Comparison of ENCODE assay signal across 30 mouse cellular contexts in genomic region chr12:94804692-94805091, GRCm38 (mm10).
DNase-seq lines count a peak whose midpoint lies in the region; ATAC-seq lines count a peak whose summit lies in the region.
"Had no signal": no experiment of that assay in that cellular context is flagged by ENCODE, and none has a peak within 500 bp of the region (broad histone marks: within the 10 kb centered on the region; RNA-seq: fewer than 3 reads in every experiment).

No protein-coding gene starts in this region.

- H3K4me3 ChIP-seq in hindbrain, embryonic 12.5 days = no peak overlapping the region
- no peak overlapping the region for H3K4me3 ChIP-seq in hindbrain, embryonic 13.5 days
- H3K4me3 ChIP-seq in neural tube, embryonic 11.5 days (ENCODE audit: low read depth, low read length) = no peak overlapping the region
- H3K4me3 ChIP-seq in neural tube, embryonic 15.5 days (replicated peaks) = no peak overlapping the region
- H3K4me3 ChIP-seq: embryonic facial prominence, embryonic 12.5 days; erythroblast, embryonic 14.5 days; forebrain, embryonic 12.5 days; forebrain, embryonic 15.5 days; heart, embryonic 12.5 days; heart, embryonic 15.5 days; hindbrain, embryonic 10.5 days had no signal

- peak; percentile 11 for DNase-seq in embryo, embryonic 11 days
- no peak for DNase-seq in embryo, embryonic 10 days (ENCODE audit: low spot score)
- no peak for DNase-seq in neural tube, embryonic 11.5 days (ENCODE audit: low spot score)
- no peak for DNase-seq in urinary bladder, postnatal 25 days (ENCODE audit: low spot score)
- DNase-seq: adrenal gland, postnatal 10 days; B cell, adult 2 months; cerebellum, adult 11 months; cerebellum, adult 2 months; cerebellum, adult 9-11 months; cerebellum, postnatal 25 days; gastrocnemius, postnatal 25 days; heart, adult 18-20 months; heart, postnatal 10 days; heart, postnatal 36 days had no signal

- 0 out of 2 replicates have a peak, but pooled peaks have one; percentile 40 for ATAC-seq in hindbrain, embryonic 12.5 days (ENCODE audit: low FRiP score)
- no peak for ATAC-seq in hindbrain, embryonic 13.5 days (ENCODE audit: low FRiP score)
- ATAC-seq in neural tube, embryonic 11.5 days (ENCODE audit: insufficient read depth, low FRiP score, low TSS enrichment) = 0 out of 2 replicates have a peak, but pooled peaks have one; percentile 31
- ATAC-seq in neural tube, embryonic 15.5 days (ENCODE audit: low FRiP score) = no peak
- ATAC-seq: forebrain, embryonic 15.5 days; hindbrain, postnatal 0 days; inflammation-experienced regulatory T-cells, adult 6 months; intestine, embryonic 16.5 days; Patski had no signal

- no peak overlapping the region for H3K9ac ChIP-seq in hindbrain, embryonic 12.5 days
- no peak overlapping the region for H3K9ac ChIP-seq in hindbrain, embryonic 13.5 days
- H3K9ac ChIP-seq in neural tube, embryonic 11.5 days (ENCODE audit: low read length) = no peak overlapping the region
- no peak overlapping the region for H3K9ac ChIP-seq in neural tube, embryonic 15.5 days (replicated peaks)
- H3K9ac ChIP-seq: embryonic facial prominence, embryonic 12.5 days; forebrain, embryonic 12.5 days; forebrain, embryonic 15.5 days; heart, embryonic 12.5 days; heart, embryonic 15.5 days had no signal

- no peaks in the 10 kb centered on the region; the same call in 1 of the 2 replicates for H3K4me1 ChIP-seq in hindbrain, embryonic 12.5 days
- no peaks in the 10 kb centered on the region for H3K4me1 ChIP-seq in hindbrain, embryonic 13.5 days (replicated peaks)
- H3K4me1 ChIP-seq in neural tube, embryonic 11.5 days (ENCODE audit: control insufficient read depth, insufficient read depth, low read length) = no peaks in the 10 kb centered on the region
- no peaks in the 10 kb centered on the region for H3K4me1 ChIP-seq in neural tube, embryonic 15.5 days
- H3K4me1 ChIP-seq: embryonic facial prominence, embryonic 12.5 days; forebrain, embryonic 12.5 days; forebrain, embryonic 15.5 days; heart, embryonic 12.5 days; heart, embryonic 15.5 days; hindbrain, embryonic 10.5 days had no signal

- no peaks in the 10 kb centered on the region for H3K27me3 ChIP-seq in hindbrain, embryonic 12.5 days
- H3K27me3 ChIP-seq in hindbrain, embryonic 13.5 days = no peaks in the 10 kb centered on the region
- H3K27me3 ChIP-seq in neural tube, embryonic 11.5 days (ENCODE audit: control insufficient read depth, insufficient read depth, low read length) = no peaks in the 10 kb centered on the region
- H3K27me3 ChIP-seq in neural tube, embryonic 15.5 days (replicated peaks) = no peaks in the 10 kb centered on the region
- H3K27me3 ChIP-seq: CH12.LX; embryonic facial prominence, embryonic 12.5 days; forebrain, embryonic 12.5 days; forebrain, embryonic 15.5 days; heart, embryonic 12.5 days; heart, embryonic 15.5 days had no signal

- no peak overlapping the region for H3K27ac ChIP-seq in hindbrain, embryonic 12.5 days
- H3K27ac ChIP-seq in hindbrain, embryonic 13.5 days = no peak overlapping the region
- no peak overlapping the region for H3K27ac ChIP-seq in neural tube, embryonic 11.5 days (ENCODE audit: low read depth, low read length)
- no peak overlapping the region for H3K27ac ChIP-seq in neural tube, embryonic 15.5 days (replicated peaks)
- H3K27ac ChIP-seq: embryonic facial prominence, embryonic 12.5 days; forebrain, embryonic 12.5 days; forebrain, embryonic 15.5 days; heart, embryonic 15.5 days; hindbrain, embryonic 10.5 days; hindbrain, postnatal 0 days had no signal

- no peaks in the 10 kb centered on the region for H3K36me3 ChIP-seq in hindbrain, embryonic 12.5 days
- no peaks in the 10 kb centered on the region for H3K36me3 ChIP-seq in hindbrain, embryonic 13.5 days
- no peaks in the 10 kb centered on the region for H3K36me3 ChIP-seq in neural tube, embryonic 11.5 days (ENCODE audit: control insufficient read depth, insufficient read depth, low read length)
- no peaks in the 10 kb centered on the region for H3K36me3 ChIP-seq in neural tube, embryonic 15.5 days
- H3K36me3 ChIP-seq: embryonic facial prominence, embryonic 12.5 days; forebrain, embryonic 12.5 days; forebrain, embryonic 15.5 days; G1E; heart, embryonic 12.5 days; heart, embryonic 15.5 days; hindbrain, embryonic 10.5 days had no signal

- 88% methylated on average over 1 of the region's 1 CpGs for WGBS in hindbrain, embryonic 12.5 days
- 69% methylated on average over 1 of the region's 1 CpGs for WGBS in hindbrain, embryonic 13.5 days
- WGBS in neural tube, embryonic 11.5 days = 61% methylated on average over 1 of the region's 1 CpGs
- 82% methylated on average over 1 of the region's 1 CpGs for WGBS in neural tube, embryonic 15.5 days

- H3K9me3 ChIP-seq in hindbrain, embryonic 12.5 days (replicated peaks) = no peaks in the 10 kb centered on the region
- H3K9me3 ChIP-seq in hindbrain, embryonic 13.5 days = no peaks in the 10 kb centered on the region
- no peaks in the 10 kb centered on the region for H3K9me3 ChIP-seq in neural tube, embryonic 11.5 days (ENCODE audit: control insufficient read depth, low read length)
- no peaks in the 10 kb centered on the region for H3K9me3 ChIP-seq in neural tube, embryonic 15.5 days (replicated peaks)
- H3K9me3 ChIP-seq: embryonic facial prominence, embryonic 12.5 days; forebrain, embryonic 12.5 days; forebrain, embryonic 15.5 days; G1E; heart, embryonic 12.5 days; heart, embryonic 15.5 days; hindbrain, embryonic 10.5 days had no signal

- no peak overlapping the region for H3K4me2 ChIP-seq in hindbrain, embryonic 12.5 days (replicated peaks)
- no peak overlapping the region for H3K4me2 ChIP-seq in hindbrain, embryonic 13.5 days
- H3K4me2 ChIP-seq in neural tube, embryonic 11.5 days (ENCODE audit: low read depth) = no peak overlapping the region
- H3K4me2 ChIP-seq in neural tube, embryonic 15.5 days = no peak overlapping the region
- H3K4me2 ChIP-seq: embryonic facial prominence, embryonic 12.5 days; forebrain, embryonic 12.5 days; forebrain, embryonic 15.5 days; heart, embryonic 12.5 days; heart, embryonic 15.5 days had no signal

Comparison
In these comparisons a context has a peak if more than half of its experiments do, and no peak if none do; other contexts are left out.
1. ATAC-seq: peak in hindbrain, embryonic 12.5 days (single experiment) and neural tube, embryonic 11.5 days (single experiment); none in hindbrain, embryonic 13.5 days (single experiment) and neural tube, embryonic 15.5 days (single experiment).